ENCODE assay signal across 25 mouse cellular contexts in the genomic region with DNA sequence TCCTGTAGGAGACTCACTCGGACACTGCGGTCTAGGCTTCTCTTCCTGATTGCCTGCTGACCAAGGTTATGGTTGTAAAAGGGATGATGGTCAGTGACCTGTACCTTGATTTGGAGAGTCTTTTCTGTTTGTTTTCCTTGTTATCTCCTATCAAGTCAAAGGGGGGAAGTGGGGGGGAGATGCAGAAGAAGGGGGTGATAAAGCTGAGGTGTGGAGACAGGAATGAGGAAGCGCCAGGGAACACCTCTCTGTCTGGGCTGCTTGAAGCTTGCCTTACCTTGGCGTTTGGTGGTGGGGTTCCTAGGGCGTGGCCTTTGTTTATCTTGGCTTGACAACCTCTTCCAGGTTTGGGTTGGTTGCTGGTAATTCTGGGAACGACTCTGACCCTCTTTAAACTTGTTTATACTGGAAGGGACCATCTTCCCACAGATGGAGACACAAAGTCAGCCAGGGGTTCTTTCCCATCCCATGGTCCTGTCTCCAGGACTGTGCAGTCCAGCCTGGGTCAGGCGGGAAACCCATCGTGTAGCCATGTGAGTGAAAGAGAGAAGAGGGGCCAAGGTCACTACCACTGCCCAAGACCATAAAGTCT.
"Had no signal": no experiment of that assay in that cellular context is flagged by ENCODE, and none has a peak within 500 bp of the region (broad histone marks: within the 10 kb centered on the region; RNA-seq: fewer than 3 reads in every experiment).

No protein-coding gene starts in this region.

- H3K4me2 ChIP-seq: kidney, embryonic 15.5 days; liver, embryonic 12.5 days; liver, embryonic 15.5 days; lung, embryonic 15.5 days; midbrain, embryonic 11.5 days; neural tube, embryonic 15.5 days had no signal

- H3K9me3 ChIP-seq: kidney, embryonic 15.5 days; liver, embryonic 12.5 days; liver, embryonic 15.5 days; lung, embryonic 15.5 days; megakaryocyte, embryonic 14.5 days; neural tube, embryonic 12.5 days; neural tube, embryonic 15.5 days had no signal

- DNase-seq: kidney, adult 8-10 months; kidney, postnatal 10 days; kidney, postnatal 36 days; layer of hippocampus, postnatal 36 days; left cerebral cortex, postnatal 4 days; lung, adult 18-20 months; lung, postnatal 10 days; lung, postnatal 36 days; midbrain, embryonic 14.5 days; right cerebral cortex, adult 18-20 months; right cerebral cortex, postnatal 14 days; right cerebral cortex, postnatal 4 days; thymus, adult 2 months; thymus, postnatal 14 days; thymus, postnatal 4 days had no signal

- H3K4me3 ChIP-seq: kidney, embryonic 15.5 days; left cerebral cortex, adult 2 months; liver, embryonic 12.5 days; liver, embryonic 15.5 days; lung, embryonic 15.5 days; megakaryocyte, embryonic 14.5 days; neural tube, embryonic 12.5 days; neural tube, embryonic 15.5 days had no signal

- ATAC-seq: liver, embryonic 12.5 days had no signal

- H3K36me3 ChIP-seq: neural tube, embryonic 15.5 days had no signal

- H3K27ac ChIP-seq: kidney, embryonic 15.5 days; left cerebral cortex, adult 2 months; liver, embryonic 12.5 days; liver, embryonic 15.5 days; lung, embryonic 15.5 days; neural tube, embryonic 12.5 days; neural tube, embryonic 15.5 days; stomach, postnatal 0 days had no signal

- H3K9ac ChIP-seq: kidney, embryonic 15.5 days; liver, embryonic 12.5 days; liver, embryonic 15.5 days; lung, embryonic 15.5 days; neural tube, embryonic 12.5 days; neural tube, embryonic 15.5 days had no signal
